Mouse (Mus musculus): Measurements from ENCODE around the gene Zfp52.

Zfp52 gene

DNA sequence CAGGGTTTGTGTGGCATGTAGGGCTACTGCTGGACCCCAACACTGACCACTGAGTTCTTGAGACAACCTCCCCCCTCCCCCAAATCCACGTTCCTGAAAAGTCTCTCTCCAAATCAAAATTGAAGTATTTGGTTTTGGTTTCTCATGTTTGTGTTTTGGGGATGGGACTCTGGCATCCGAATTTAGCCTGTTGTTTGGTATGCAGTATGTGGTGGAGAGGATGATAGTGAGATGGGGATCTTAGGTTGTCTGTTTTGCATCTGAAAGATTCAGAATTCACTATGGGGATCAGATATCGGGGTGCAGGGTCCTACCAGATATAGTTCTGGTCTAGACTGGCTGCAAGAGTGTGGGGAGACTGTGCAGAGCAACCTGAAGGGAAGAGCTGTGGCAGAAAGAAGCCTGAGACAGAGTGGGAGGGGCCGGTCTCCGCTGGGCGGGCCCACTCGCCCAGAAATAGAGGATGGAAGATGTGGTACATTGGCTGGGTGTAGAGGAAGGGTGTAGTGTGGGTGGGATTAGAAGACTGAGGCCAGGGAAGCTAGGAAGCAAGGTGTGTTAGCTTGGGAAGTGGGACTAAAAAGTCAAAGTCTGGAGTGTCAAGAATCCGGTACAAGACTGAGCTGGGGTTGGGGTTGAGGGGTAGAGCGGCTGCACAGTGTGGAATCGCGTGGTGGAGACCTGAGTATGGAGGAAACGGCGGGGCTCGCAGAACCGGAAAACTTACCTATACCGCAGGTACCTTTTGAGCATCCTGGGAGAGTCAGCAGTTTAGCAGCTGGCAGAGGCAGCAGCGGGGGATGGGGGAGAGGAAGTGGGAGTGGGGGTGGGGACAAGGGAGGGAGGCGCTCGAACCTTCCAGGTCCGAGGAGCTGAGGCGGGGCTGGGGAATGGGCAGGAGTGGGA lies at the start of gene Zfp52:
TSS of gene Zfp52 (plus strand) at position 444 of the 906 bp plus-strand sequence.
- peak; percentile 53 for DNase-seq (ENCODE audit: low spot score in 2 of 2)

DNA sequence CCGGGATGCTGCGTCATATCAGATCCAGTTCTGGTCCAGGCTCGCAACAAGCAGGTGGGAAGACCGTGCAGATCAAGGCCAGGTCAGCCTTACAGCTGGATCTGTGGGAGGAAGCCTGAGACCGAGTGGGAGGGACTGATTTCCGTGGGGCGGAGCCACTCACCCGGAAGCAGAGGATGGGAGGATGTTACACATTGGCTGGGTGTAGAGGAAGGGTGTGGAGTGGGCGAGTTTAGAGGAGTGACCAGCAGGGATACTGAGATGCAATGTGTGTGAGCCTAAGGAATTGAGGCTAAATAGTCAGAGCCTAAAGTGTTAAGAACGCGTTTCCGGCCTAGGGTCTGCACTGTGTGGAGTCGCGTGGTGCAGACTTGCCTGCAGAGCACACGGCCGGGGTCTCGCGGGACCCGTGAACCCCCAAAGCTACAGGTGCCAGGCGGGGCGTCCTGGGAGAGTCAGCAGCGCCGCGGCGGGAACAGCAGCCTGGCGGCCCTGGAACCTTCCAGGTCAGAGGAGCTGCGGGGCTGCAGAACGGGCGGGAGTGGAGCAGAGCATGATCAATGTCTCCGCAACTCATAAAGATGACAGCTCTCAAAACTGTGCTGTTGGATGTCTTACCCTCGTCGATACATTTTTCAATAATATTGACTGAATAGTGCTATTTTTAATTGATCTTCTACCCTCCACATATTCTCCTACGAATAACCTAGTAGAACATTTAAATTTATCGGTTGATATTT lies 46.4 kb upstream of the Zfp52 start, which contains the start of gene Zfp53:
TSS of gene Zfp53 (plus strand) at position 239 of the 740 bp plus-strand sequence.
- peak; percentile 78 to 79 for DNase-seq (ENCODE audit: low spot score in 2 of 2)

DNA sequence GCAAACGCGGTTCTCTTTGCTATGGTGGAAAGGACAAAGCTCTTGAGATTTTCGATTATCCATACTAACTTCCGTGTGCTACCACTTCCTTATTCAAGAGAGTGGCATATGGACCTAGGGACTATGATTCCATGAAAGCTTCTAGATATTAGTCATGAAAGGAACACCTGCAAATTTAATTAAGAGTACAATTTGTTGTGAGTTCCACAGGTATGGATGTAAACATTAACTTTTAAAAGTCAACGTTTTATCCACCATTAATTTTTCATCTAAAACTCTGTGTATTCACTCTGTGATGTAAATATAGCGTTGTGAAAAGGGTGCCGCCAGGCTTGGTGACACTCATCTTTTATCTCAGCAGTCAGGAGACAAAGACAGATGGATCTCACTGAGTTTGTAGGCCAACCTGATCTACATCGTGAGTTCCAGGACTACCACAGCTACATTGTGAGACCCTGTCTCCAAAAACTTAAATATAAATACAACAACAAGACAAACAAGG lies 45.8 kb upstream of the Zfp52 start:
- no peak for DNase-seq (ENCODE audit: low spot score in 2 of 2)

DNA sequence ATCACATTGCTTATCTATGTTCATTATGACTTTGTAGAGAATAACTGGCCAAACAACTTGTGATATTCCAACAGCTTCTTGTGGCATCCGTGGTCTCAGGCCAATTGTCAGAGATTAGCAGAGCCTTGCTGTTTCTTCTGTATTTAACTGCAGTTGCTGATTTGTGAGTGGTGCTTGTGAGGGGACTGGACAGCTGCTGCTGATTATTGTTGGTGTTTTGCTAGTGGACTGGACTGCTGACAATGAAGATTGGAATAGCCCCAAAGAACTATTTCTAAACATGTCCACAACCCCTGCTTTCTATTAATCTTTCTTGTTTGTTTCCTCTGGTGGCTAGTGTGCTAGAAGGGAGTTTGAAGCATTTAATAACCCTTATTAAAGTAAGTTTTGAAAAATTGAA lies 34.0 kb upstream of the Zfp52 start:
- DNase-seq (ENCODE audit: low spot score in 2 of 2): no peak

DNA sequence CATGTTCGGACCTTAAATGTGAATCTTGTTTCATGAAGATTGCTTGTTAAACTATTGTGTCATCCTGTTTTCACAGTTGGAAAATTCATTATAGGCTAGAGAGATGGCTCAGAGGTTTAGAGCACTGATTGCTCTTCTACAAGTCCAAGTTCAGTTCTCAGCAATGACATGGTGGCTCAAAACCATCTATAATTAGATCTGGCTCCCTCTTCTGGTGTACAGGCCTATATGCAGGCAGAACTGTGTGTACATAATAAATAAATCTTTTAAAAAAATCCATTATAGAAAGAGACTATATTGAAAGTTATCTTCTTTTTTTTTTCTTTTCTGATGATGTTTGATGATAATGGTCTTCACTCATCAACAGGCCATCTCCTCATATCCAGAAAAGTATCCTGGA lies 30.8 kb upstream of the Zfp52 start:
- no peak for DNase-seq (ENCODE audit: low spot score in 2 of 2)

DNA sequence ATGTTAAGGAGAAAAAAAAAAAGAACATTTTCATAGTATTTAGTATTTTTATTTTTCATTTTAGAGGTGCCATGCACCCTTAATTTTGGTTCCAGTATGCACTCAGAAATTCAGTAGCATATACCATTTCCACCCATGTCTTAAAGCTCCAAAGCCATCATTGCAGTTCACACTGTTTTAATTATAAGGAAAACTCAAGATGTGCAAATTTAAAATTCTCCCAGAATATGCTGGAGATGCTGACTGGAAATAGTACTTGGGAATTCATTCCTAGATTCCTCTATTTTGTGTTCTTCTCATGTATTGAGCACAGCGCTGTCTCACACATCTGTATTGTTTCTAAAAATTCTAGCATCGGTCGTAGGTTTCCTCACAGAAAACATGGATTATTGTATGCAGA lies 29.1 kb upstream of the Zfp52 start:
- no peak for DNase-seq (ENCODE audit: low spot score in 2 of 2)

DNA sequence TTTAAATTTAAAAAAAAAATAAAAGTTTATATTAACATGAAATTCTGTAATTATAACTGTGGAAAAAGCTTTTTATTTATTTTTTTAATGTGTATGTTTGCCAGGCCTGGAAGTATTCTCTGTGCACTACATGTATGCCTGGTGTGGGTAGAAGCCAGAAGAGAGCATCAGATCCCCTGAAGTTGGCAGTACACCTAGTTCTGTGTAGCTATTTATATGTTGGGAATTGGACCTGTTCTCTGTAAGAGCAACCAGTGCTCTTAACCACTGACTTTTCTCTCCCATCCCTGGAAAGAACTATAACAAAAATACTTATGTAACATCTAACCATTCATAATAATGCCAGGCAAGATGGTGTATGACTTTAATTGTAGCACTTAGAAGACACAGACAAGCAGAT lies 25.6 kb upstream of the Zfp52 start:
- DNase-seq (ENCODE audit: low spot score in 2 of 2): no peak

DNA sequence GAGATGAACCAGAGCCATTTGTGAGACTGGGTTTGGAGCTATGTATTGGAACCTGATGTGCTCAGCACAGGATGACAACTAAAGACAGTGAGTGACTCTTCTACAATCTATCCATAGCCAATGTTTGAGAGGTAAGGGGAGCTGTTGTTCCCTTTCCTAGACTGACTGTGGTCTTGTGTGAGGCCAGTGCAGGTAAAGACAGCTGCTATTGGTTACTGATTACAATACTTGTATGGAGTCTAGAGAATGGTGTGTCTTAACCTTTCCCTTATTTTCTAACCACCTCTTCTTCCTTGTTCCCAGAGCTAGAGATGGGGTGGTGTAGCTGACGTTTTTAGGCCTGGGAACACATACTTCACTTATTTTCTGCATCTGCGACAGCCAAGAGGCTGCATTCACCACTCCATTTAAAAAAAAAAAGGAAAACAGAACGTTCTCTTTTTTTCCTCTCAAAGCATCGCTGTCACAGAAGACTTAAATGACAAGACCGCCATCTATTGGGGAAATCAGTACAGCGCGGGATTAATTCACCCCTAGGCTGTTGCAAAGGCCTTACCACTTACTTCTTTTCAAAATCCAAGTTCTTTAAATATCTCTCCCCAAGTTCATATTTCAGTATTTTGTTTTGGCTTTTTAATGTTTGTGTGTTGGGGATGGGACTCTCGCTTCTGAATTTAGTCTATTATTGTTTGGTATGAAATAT lies 19.8 kb upstream of the Zfp52 start:
- peak; percentile 47 to 66 for DNase-seq (ENCODE audit: low spot score in 2 of 2)

DNA sequence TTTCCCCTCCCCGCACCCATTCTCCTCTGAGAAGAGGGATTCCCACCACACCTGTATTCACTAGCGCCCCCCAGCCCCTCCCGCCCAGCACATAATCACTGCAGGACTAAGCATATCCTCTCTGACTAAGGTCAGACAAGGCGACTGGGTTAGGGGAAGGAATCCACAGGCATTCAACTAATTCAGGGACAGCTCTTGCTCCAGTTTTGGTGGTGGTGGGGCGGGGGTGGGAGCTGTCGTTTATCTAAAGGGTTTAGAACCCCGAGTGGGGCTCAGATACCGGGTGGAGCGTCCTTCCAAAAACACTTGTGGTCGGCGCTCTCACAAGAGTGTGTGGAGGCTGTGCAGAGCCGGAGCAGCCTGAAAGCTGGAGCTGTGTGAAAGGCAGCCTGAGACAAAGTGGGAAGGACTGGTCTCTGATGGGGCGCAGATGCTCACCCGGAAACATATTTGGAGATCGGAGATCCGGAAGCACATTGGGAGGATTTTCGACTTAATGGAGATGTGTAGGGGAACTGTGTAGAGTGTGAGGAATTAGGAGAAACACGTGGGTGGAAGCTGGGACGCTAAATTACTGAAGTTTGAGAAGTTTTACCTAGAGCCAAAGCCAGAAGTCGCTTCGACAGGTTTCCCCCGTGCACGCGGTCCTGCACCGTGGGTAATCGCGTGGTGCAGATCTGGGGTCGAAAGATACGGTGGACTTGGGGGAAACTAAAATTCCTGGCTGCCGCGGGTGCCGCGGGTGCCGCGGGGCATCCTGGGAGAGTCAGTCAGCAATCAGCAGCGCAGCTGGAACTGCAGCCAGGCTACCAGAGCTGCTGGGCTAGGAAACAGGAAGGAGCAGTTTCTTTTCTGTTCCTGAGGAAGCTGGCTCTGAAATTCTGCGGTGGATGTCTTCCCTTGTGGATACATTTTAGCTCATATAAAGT lies 18.9 kb upstream of the Zfp52 start:
- peak; percentile 22 to 54 for DNase-seq (ENCODE audit: low spot score in 2 of 2)

DNA sequence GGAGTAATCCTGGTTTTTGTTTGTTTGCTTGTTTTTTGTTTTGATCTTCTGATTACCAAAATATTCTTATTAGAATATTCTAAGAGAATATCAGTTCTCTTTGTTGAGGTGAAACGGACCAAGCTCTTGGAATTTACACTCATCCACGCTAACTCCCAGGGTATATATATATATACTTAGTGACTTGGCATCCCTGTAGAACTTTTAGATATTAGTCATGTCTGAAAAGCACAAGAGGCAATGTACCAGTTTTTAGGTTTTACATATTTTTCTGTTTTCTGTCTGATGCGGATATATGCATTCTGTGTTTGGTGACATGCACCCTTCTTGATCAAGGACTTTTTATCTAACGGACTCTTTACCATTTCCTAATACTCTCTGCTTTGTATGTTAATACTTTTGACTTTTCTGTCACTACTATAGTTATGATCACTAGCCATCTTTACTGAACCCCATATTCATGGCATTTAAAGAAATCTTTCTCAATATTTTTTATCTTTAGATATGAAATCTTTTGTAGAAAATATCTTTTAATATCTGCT lies 18.1 kb upstream of the Zfp52 start:
- no peak for DNase-seq (ENCODE audit: low spot score in 2 of 2)

DNA sequence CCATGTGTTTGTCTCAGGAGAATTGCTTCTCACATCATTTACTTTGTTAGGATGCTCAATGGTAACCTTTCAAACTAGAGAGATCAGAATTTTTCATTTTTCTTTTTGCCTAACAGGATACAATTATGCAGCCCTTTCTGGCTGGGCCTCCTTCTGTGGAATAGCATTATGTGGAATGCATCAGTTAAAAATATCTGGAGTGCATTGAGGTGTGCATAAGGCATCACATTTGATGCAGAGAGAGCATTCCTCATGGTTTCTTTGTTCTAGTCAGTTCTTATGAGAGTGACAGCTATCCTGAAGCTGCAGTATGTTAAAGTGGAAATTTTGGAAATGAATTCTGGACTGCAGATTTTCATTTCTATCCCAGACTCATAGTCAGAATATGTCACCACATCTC lies 9.1 kb upstream of the Zfp52 start:
- DNase-seq (ENCODE audit: low spot score in 2 of 2): no peak

DNA sequence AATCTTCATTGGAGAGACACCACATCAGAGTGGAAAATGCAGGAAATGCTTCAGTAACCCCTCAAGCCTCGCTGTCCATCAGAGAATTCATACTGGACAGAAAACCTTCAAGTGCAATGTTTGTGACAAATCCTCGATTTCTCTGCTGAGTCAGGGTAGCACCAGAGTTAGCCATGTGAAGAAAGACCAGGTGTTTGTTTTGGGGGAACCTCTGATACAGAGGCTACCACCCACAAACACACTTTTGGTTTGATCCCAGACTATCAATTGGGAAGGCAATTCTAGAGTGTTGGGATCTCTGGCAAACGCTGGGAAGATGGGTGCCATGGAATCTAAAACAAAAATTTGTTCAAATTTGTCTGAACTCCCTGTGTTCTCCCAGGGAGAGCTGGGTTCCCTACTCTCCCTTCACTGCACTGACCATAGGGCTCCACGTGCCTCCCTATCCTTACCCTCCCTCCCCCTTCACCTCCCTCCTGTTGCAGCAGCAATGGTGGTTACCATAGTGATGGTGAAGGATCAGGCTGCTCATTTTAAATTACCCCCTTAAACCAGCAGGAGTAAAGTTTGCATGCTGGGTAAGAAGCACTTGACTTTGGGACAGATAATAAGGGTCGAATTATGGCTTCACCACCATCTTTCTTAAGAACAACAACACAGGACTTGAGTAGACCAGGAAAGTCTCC lies 4.6 kb upstream of the Zfp52 start:
- no peak for DNase-seq (ENCODE audit: low spot score in 2 of 2)

DNA sequence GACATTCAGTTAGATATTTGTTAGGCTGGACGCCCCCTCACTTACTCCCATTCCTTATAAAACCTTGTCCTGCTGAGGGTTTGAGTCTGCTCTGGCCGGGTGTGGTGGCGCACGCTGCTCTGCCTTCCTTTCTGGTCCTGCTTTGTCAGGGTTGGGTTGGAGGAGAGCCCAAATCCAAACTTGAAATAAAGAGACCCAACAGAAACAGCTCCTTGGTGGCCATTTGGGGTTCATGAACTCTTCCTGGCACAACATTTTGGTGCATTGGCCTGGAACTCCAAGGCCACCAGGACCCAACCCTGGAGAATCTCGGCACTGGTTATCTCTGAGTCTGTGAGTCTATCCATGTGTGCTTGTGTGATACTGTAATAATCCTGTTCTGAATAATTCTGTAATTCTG lies 3.7 kb upstream of the Zfp52 start:
- peak in 1 of 2 experiments; percentile 20 for DNase-seq (ENCODE audit: low spot score in 2 of 2)

DNA sequence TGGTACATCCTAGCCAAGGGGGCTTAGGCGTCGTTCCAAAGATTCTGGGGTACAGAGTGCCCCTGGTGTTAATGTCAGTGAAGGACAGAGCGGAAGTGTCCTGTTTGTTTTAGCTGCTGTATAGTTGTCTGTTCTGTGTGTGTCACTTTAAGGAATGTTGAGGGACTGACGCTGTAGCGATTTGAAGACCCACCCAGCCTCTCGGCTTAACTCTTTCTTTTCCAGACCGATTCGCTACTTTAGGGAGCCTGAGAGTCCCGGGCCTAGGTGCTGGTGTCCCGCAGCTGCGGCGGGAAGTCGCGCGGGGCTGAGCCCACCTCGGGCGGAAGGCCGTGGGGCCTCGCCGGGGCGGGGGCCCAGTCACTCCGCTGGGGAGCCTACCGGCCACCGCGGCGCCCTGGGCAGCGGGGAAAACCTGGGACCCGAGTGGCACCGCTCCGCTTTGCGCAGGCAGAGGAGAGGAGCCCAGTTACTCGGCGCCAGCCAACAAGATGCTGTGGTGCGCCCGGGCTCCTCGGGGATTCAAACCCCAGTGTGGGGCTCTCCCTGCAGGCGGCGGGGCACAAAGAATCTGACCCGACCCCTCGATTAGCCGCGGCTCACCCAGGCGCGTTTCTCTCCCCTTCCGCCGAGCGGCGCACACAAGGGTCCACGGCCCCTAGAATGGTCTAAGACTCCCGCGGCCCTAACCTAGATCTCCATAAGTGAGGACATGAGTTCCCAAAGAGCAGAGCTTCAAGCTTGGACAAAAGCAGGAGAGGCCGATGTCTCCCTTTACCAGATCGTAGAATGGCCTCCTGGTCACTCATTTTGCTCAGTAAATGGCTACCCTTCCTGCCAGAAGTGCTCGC lies 3.0 kb upstream of the Zfp52 start:
- peak; percentile 39 to 73 for DNase-seq (ENCODE audit: low spot score in 2 of 2)

DNA sequence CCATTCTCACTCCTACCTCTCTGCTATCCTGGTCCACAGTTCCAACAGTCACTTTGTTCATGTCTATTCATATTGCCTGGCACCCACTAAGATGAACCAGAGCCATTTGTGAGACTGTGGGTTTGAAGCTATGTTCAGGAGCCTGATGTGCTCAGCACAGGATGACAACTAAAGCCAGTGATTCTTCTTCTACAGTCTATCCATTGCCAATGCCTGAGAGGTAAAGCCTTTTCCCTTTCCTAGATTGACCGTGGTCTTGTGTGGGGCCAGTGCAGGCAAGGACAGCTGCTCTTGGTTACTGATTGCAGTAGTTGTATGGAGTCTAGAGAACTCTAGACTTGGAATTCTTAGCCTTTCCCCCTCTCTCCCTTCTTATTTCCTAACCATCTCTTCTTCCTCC lies 1.4 kb upstream of the Zfp52 start:
- DNase-seq (ENCODE audit: low spot score in 2 of 2): no peak

DNA sequence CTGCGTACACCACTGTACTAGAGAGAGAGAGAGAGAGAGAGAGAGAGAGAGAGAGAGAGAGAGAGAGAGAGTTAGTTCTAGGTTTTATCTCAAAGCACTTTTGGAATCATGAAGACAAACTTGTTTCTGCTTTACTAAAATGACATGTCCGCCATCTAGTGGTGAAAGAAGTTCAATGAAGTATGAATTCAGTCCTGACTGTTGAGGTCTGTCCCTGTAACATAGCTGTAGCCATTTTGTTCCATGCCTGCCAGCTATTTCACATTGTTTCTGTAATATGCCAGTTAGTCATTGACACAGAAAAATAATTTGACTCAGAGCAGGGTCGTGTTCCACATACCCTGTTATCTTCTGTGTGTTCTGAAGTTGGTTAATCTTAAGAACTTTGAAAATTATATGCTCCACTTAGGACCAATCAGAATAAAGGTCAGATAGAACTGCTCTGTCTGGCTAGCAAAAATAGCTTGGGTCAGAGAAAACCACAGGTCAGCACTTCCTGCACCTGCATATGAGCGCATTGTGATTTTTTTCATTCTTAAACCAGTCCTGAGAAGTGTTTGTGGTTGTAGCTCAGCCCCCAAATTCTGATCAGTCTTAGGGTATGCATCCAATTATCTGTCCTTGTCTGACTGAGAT lies 761 bp upstream of the Zfp52 start:
- no peak for DNase-seq (ENCODE audit: low spot score in 2 of 2)

DNA sequence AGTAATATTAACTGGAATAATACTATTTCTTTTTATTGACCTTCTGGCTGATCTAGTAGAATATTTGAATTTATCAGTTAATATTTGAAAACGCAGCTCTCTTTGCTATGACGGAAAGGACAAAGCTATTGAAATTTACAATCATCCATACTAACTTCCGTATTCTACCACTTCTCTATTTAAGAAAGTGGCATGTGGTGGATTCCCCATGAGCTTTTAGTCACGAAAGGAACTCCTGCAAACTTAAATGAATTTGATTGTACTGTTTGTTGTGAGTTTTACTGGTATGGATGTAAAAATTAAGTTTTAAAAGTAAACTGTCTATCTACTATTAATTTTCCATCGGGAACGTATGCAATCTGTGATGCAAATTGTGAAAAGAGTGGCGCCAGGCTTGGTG lies 757 bp downstream of the Zfp52 start:
- DNase-seq (ENCODE audit: low spot score in 2 of 2): no peak

DNA sequence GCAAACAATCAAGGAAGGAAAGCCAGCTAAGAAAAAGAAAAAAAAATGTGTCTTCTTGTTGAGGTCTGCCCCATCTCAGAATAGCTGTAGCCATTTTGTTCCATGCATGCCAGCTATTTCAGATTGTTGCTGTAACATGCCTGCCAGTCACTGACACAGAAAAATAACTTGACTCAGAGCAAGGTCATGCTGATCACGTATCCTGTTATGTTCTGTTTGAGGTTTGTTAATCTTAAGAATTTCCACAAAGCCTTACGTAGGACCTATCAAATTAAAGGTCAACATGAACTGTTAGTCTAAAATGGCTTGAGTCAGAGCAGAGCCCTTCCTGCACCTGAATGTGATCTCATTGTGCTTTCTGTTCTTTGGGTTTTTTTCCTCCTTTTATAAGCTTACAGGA lies 1.3 kb downstream of the Zfp52 start:
- DNase-seq (ENCODE audit: low spot score in 2 of 2): no peak

DNA sequence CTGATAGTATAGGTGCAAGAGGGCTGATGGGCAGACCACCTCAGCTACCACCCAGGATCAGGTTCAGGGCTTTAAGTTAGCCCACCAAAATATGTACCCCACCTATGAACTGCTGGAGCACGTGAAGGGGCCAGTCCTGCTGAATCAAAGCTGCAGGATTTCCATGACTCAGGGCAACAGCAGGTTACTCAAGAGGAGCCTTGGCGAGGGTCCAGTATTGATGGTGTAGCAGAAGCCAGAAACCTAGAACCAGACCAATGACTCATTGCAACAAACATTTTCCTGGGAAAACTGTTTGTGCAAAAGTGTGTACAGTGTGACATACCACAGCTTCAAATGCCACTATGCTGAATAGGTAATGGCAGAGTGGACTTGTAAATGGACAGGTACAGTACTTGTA lies 22.5 kb downstream of the Zfp52 start:
- DNase-seq (ENCODE audit: low spot score in 2 of 2): no peak

Measured in frontal cortex, postnatal 10 days (tissue).